Mouse (Mus musculus) brain, embryonic 18.5 days (tissue): ENCODE data around the gene Ptgdr.
"Not testable (repeated sequence)": the region's sequence is repeated elsewhere in the genome, so short reads cannot be mapped to it uniquely, and the experiment has no call there.

Experiments
- DNase-seq: peaks from one replicate; pipeline ENCODE4 v3.0.0-alpha.2; 2012; ENCODE audit warnings: low read depth, low spot score

Ptgdr gene

GRCm38 (mm10) chr14:44858868-44859613 is at the start of gene Ptgdr:
Ptgdr (minus strand) TSS chr14:44859375.
- DNase-seq = no peak

DNA sequence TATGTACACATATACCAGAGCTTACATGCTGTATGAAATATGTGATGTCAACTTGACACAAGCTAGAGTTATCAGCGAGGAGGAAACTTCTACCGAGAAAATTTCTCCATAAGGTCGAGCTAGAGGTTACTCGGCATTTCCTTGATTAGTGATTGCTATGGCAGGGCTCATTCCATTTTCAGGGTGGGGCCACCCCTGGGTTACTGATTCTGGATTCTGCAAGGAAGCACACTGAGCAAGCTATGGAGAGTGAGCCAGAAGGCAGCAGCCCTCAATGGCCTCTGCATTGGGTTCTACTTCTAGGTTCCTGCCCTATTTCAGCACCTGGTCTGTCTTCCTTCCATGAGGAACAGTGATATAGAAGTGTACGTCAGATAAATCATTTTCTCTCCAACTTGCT is 48.6 kb upstream of the Ptgdr start:
- DNase-seq = no peak

- DNase-seq = no peak
Measured at GRCm38 (mm10) chr14:44904199-44904598, 45.0 kb upstream of the Ptgdr start.

- not testable (repeated sequence) for DNase-seq
Measured at GRCm38 (mm10) chr14:44901735-44902134, 42.6 kb upstream of the Ptgdr start.

GRCm38 (mm10) chr14:44891387-44892132 is 32.4 kb upstream of the Ptgdr start:
- no peak for DNase-seq

DNA sequence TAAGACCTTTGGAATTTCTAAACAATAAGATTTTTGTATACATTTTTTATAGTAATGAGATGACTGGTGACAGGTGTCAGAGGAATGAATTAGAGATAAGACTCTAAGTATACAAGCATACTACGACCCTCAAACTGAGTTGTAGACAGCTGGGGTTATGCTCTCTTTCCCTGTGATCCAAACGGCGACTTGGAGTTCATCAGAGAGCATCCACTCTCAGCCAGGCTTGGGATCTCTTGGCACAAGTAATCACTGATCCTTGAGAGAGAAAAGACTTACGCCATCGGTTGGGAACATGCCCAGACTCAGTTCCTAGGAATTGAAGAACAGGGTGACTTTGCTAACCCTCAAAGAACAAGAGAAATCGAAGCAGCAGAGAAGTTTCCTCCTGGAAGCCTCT is 10.5 kb upstream of the Ptgdr start:
- no peak for DNase-seq

DNA sequence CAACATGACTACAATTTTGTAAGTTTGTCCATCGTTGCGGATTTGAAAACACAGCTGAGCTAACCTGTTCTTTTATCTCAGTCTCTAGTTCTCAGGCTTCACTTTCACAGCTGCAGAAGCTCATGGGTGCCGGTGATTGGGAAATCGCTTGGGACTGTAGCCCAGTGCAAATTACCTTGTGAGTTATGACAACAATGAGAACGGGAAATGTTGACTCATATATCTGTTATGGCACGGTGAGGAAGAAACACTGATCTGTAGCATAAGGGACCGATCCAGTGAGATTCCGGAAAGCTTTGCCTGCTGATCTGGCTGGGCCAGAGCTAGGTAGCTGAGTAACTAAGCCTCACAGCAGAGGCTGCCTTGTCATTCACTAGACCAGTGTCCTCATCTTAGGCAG is 6.5 kb upstream of the Ptgdr start:
- DNase-seq = no peak

DNA sequence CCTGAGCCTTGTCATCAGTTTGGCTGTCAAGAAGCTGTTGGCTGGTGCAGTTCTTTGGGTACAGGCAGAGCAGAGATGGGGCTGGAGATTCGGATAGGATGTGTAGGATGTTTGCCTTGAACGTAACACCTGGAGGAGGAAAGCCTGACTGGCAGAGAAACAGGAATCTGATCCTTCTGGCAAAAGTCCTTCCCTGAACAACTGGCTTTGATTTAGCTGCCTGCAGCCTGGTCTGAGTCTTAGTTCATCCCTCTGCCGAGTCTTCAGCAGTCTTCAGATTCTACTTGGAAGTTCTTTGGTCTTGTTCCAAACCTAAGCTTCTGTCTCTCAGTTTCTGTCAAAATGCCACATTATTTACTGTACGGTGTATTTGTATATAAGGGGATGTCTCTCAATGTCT is 3.9 kb upstream of the Ptgdr start:
- no peak for DNase-seq

- DNase-seq = no peak
Measured at GRCm38 (mm10) chr14:44861161-44861560, 2.0 kb upstream of the Ptgdr start.

GRCm38 (mm10) chr14:44858372-44858771 is 803 bp downstream of the Ptgdr start:
- no peak for DNase-seq

DNA sequence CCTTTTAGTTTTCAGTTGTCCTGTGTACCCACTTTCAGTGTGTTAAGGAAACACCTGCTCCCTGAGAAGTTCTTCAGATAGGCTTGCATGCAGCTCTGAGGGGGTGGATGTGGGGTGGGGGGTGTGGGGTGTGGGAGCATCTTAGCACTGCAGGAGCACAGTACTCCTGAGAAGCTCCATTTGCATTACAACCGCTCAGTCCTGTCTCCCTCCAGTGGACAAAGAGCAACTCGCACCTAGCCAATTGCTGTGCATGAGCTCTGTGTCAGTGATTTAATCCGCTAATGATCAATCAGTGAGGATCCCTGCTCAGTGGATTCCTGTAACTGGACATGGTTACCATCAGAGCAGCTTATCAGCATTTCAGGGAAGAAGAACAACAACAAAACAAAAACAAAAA is 8.5 kb downstream of the Ptgdr start:
- DNase-seq = not testable (repeated sequence)

GRCm38 (mm10) chr14:44847740-44848139 is 11.4 kb downstream of the Ptgdr start:
- DNase-seq = no peak

GRCm38 (mm10) chr14:44846558-44847263 is 12.5 kb downstream of the Ptgdr start:
- no peak for DNase-seq

GRCm38 (mm10) chr14:44843768-44844755 is 15.1 kb downstream of the Ptgdr start:
- no peak for DNase-seq

DNA sequence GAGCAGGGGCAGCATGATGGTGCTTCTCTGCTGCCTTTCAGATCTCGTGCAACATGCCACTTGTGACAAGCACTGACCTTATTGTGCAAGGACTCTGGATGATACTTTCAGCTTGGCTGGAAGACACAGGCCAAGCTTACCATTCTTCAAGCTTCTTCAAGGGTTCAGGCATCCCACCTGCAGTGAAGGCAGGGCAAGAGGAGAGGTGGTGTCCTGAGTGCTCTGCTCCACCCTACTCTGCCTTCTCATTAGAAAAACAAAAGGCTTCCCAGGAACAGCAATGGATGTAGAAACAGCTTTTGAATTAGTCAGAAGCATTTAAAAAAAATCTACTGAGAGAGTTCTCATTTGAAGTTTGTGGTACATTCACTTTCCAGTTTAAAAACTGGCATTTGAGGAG is 20.5 kb downstream of the Ptgdr start:
- DNase-seq = no peak

- DNase-seq = no peak
Measured at GRCm38 (mm10) chr14:44835132-44835531, 24.0 kb downstream of the Ptgdr start.

DNA sequence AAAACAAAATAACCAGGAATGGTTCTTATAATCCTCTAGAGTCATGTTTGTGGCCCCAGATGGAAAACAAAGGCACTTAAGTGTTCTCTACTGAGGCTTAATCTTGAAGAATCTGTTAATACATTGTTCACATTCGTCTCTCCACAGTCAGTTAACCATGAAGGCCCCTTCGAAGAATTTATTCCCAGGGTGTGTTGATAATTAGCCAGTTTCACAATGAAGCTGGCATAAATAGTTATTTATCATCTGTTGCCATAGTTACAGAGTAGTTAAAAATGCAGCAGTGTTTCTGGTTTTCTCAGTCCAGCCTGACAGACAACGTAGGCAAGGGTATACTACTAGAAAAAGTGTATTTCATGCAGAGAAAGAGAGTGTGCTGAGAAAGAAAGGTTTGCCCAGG is 25.0 kb downstream of the Ptgdr start:
- not testable (repeated sequence) for DNase-seq

DNA sequence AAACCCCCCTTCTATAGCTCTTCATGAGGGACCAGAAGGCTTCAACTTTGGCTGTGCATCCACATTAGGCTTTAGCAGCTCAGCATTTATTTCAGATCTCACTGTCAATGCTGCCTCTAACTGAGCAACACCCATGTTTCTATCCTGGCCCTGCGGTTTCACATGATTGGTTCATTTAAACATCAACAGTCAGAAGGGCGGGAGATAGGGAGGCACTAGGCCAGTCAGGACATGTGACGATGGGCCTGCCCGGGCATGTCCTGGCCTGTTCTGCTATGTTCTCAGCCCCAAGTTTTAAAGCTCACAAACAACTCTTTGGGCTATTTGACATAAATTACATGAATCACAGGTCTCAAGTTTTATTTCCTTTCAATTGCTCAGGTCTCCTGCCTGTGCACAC is 26.1 kb downstream of the Ptgdr start:
- not testable (repeated sequence) for DNase-seq

DNA sequence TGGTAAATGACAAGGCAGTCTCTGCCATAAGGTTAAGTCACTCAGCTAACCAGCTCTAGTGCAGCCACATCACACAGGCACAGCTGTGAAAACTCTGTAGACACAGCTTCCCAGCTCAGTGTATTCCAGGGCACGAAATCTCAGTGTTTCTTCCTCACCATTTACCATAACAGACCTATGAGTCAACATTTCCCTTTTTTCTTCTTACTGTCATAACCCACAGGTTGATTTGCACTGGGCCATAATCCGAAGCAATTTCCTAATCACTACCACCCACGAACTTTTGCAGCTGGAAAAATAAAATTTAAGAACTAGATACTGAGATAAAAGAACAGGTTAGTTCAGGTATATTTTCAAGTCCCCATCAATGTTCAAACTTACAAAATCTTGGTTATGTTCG is 31.4 kb downstream of the Ptgdr start:
- DNase-seq = no peak

GRCm38 (mm10) chr14:44821177-44822057 is 37.8 kb downstream of the Ptgdr start:
- DNase-seq = no peak
